Mouse (Mus musculus) cerebellum, adult 2 months (tissue): Measurements from ENCODE around the gene Arl13a. TPM values are rescaled to one million over a fixed set of nuclear protein-coding genes. Genes with fewer than 3 reads are reported as not detected.

Experiments
- DNase-seq, 2 experiments: peaks; one replicate each; pipeline ENCODE4 v3.0.0; 2021
- H3K27ac ChIP-seq: fragments of 200-500 bp; 2 replicates; pipeline ENCODE4 v1.5.1; 2012; ENCODE audit warnings: low read length, control low read depth, inconsistent platforms; ENCODE audit not compliant: insufficient read depth
- H3K27me3 ChIP-seq: fragments of 200-500 bp; 2 replicates; pipeline ENCODE4 v1.6.1; 2012; ENCODE audit warnings: inconsistent platforms, mild to moderate bottlenecking, low read length, moderate library complexity; ENCODE audit not compliant: control insufficient read depth, insufficient read depth
- H3K4me1 ChIP-seq: fragments of 200-500 bp; 2 replicates; pipeline ENCODE4 v1.6.1; 2011; ENCODE audit warnings: low read length; ENCODE audit not compliant: control insufficient read depth, insufficient read depth
- H3K4me3 ChIP-seq: fragments of 200-500 bp; replicated peaks from 2 replicates; pipeline ENCODE3; 2011; ENCODE audit warnings: mild to moderate bottlenecking, low read depth, low read length, control low read depth; ENCODE audit not compliant: insufficient read depth
- CTCF ChIP-seq: fragments of 200-500 bp; IDR thresholded peaks from 2 replicates; pipeline ENCODE4 v1.5.1; 2011; ENCODE audit warnings: low read depth, mild to moderate bottlenecking, control low read depth, low read length, moderate library complexity, borderline replicate concordance; ENCODE audit not compliant: insufficient read depth
- POLR2A ChIP-seq: fragments of 200-500 bp; IDR thresholded peaks from 2 replicates; pipeline ENCODE4 v1.6.1; 2011; ENCODE audit warnings: low read length, control low read depth, borderline replicate concordance; ENCODE audit not compliant: insufficient read depth
- WGBS: fragments of 180-500 bp; shearing (Covaris S2); methylation state at CpG from one replicate; pipeline ENCODE4 v1.1.7; 2018; 5-methylcytosine and 5-hydroxymethylcytosine counted together
- polyA plus RNA-seq: library from polyadenylated mRNA; depleted of rRNA; stranded (reverse); fragments of >200 nt; gene quantifications from 2 replicates; pipeline ENCODE4 v1.2.3, GENCODE M21; 2012

The Arl13a gene
- polyA plus RNA-seq, 1 experiment = not detected

GRCm38 (mm10) chrX:134163484-134163883, 23.8 kb upstream of the Arl13a start:
- no peak for TF ChIP-seq POLR2A
- TF ChIP-seq CTCF = no peak
- no peaks in the 10 kb centered on the region for H3K27me3 ChIP-seq
- no peak overlapping the region for H3K27ac ChIP-seq

GRCm38 (mm10) chrX:134170584-134170983, 16.7 kb upstream of the Arl13a start:
- H3K4me3 ChIP-seq = no peak overlapping the region
- no peak for DNase-seq
- WGBS = 100% methylated on average over 1 of the region's 1 CpGs
- no peaks in the 10 kb centered on the region for H3K4me1 ChIP-seq
- H3K27me3 ChIP-seq = no peaks in the 10 kb centered on the region
- no peak for TF ChIP-seq POLR2A
- no peak for TF ChIP-seq CTCF
- no peak overlapping the region for H3K27ac ChIP-seq

More at GRCm38 (mm10) chrX:134163484-134163883, 23.8 kb upstream of the Arl13a start:
- no peak for DNase-seq
- no peaks in the 10 kb centered on the region for H3K4me1 ChIP-seq
- 61% methylated on average over 4 of the region's 4 CpGs for WGBS
- H3K4me3 ChIP-seq = peak overlapping the region; percentile 9

DNA sequence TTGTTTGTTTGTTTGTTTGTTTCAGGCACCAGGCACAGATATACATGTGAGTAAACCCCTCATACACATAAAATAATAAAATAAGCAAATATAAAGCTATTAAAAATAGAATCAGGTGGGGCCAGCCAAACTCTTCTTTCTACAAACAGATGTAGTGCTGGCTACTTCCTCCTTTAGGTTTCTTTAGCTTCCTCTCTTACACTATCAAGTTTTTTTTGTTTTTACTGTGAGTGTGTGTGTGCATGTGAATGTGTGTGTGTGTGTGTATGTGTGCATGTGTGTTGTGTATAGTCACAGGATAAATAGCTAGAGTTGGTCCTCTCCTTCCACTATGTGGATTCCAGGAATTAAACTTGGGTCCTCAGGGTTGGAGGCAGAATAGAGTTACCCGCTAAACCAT, 12.6 kb upstream of the Arl13a start:
- TF ChIP-seq CTCF (no peak), POLR2A (no peak)
- no peak for DNase-seq
- 93% methylated on average over 1 of the region's 1 CpGs for WGBS
- no peak overlapping the region for H3K27ac ChIP-seq
- H3K27me3 ChIP-seq = no peaks in the 10 kb centered on the region
- H3K4me3 ChIP-seq = no peak overlapping the region
- no peaks in the 10 kb centered on the region for H3K4me1 ChIP-seq

GRCm38 (mm10) chrX:134208491-134208890, 21.2 kb downstream of the Arl13a start:
- DNase-seq = no peak
- no peak for TF ChIP-seq POLR2A
- TF ChIP-seq CTCF = no peak
- WGBS = 93% methylated on average over 2 of the region's 2 CpGs
- no peaks in the 10 kb centered on the region for H3K4me1 ChIP-seq
- no peaks in the 10 kb centered on the region for H3K27me3 ChIP-seq
- no peak overlapping the region for H3K4me3 ChIP-seq
- no peak overlapping the region for H3K27ac ChIP-seq

DNA sequence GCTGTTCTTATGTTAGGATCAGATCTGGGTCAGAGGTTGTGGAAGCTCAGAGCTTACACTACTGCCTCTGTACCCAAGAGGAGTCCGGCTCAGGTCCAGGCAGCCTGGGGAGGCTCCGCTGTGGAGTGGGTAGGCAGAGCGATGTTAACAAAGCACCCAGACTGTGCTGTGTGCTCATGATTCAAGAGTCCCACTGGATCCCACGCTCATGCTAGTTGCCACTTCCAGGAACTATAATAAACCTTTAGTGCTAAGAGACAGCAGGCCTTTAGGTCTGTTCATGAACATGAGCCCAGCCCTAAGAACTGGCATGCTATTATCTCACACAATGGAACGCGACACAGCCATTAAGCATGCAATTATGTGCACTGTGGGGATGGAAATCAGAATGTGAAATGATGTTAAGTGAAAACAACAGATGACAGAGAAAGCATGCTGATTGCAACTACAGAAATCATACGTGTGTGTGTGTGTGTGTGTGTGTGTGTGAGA, 23.9 kb downstream of the Arl13a start:
- Histone ChIP-seq H3K27ac (no peak overlapping the region), H3K4me1 (no peaks in the 10 kb centered on the region), H3K4me3 (no peak overlapping the region), H3K27me3 (no peaks in the 10 kb centered on the region)
- DNase-seq = no peak
- 30% methylated on average over 7 of the region's 7 CpGs for WGBS
- TF ChIP-seq POLR2A = no peak
- no peak for TF ChIP-seq CTCF

DNA sequence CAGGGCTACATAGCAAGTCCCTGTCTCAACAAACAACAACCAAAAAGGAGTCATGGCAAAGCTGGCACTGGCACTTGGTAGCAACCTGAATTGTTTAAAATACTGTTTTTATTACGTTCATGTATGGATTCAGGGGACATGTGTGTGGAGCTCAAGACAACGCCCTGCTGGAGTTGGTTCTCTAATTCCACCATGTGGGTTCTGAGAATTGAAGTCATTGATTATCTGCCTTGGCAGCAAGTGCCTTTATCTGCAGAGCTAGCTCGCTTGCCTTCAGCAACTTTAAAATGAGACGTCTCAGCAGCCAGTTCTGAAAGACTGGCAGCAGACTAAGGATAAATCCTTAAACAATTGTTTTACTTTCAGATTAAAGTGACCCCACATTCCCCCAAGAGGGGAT, 30.9 kb downstream of the Arl13a start:
- 65% methylated on average over 4 of the region's 4 CpGs for WGBS
- H3K4me3 ChIP-seq = no peak overlapping the region
- H3K27me3 ChIP-seq = no peaks in the 10 kb centered on the region
- TF ChIP-seq POLR2A (no peak), CTCF (no peak)
- no peak overlapping the region for H3K27ac ChIP-seq
- H3K4me1 ChIP-seq = no peaks in the 10 kb centered on the region
- DNase-seq = no peak

GRCm38 (mm10) chrX:134220618-134221017, 33.3 kb downstream of the Arl13a start:
- no peak overlapping the region for H3K4me3 ChIP-seq
- TF ChIP-seq CTCF (no peak), POLR2A (no peak)
- H3K27ac ChIP-seq = no peak overlapping the region
- no peaks in the 10 kb centered on the region for H3K27me3 ChIP-seq
- DNase-seq = no peak
- H3K4me1 ChIP-seq = no peaks in the 10 kb centered on the region
- 86% methylated on average over 3 of the region's 3 CpGs for WGBS

DNA sequence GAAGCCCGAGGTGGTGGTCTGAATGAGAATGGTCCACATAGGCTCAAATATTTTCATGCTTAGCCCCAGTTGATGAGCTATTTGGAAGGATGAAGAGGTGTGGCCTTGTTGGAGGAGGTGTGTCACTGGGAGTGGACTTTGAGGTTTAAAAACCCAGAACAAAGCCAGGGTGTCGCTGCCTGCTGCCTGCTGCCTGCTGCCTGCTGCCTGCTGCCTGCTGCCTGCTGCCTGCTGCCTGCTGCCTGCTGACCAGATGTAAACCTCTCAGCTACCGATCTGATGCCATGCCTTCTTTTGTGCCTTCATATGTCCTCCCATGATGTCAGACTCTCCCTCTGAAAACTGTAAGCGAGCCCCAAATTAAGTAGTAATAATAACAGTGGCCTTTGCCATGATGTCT, 34.6 kb downstream of the Arl13a start, which contains the start of gene Nox1:
TSS of gene Nox1 (minus strand) at position 101 of the 400 bp plus-strand sequence.
- no peak for DNase-seq
- no peaks in the 10 kb centered on the region for H3K27me3 ChIP-seq
- no peaks in the 10 kb centered on the region for H3K4me1 ChIP-seq
- TF ChIP-seq POLR2A (no peak), CTCF (no peak)
- H3K27ac ChIP-seq = no peak within 1 kb of the TSS
- no peak within 1 kb of the TSS for H3K4me3 ChIP-seq
- 49% methylated on average over 4 of the region's 4 CpGs for WGBS

- no peaks in the 10 kb centered on the region for H3K27me3 ChIP-seq
- H3K4me3 ChIP-seq = no peak overlapping the region
- WGBS = 92% methylated on average over 1 of the region's 1 CpGs
- no peak overlapping the region for H3K27ac ChIP-seq
- H3K4me1 ChIP-seq = no peaks in the 10 kb centered on the region
- TF ChIP-seq POLR2A = no peak
- no peak for TF ChIP-seq CTCF
- no peak for DNase-seq
Measured at GRCm38 (mm10) chrX:134233048-134233447, 45.7 kb downstream of the Arl13a start.
